Mouse (Mus musculus): ENCODE results near the gene Chpt1.

DNA sequence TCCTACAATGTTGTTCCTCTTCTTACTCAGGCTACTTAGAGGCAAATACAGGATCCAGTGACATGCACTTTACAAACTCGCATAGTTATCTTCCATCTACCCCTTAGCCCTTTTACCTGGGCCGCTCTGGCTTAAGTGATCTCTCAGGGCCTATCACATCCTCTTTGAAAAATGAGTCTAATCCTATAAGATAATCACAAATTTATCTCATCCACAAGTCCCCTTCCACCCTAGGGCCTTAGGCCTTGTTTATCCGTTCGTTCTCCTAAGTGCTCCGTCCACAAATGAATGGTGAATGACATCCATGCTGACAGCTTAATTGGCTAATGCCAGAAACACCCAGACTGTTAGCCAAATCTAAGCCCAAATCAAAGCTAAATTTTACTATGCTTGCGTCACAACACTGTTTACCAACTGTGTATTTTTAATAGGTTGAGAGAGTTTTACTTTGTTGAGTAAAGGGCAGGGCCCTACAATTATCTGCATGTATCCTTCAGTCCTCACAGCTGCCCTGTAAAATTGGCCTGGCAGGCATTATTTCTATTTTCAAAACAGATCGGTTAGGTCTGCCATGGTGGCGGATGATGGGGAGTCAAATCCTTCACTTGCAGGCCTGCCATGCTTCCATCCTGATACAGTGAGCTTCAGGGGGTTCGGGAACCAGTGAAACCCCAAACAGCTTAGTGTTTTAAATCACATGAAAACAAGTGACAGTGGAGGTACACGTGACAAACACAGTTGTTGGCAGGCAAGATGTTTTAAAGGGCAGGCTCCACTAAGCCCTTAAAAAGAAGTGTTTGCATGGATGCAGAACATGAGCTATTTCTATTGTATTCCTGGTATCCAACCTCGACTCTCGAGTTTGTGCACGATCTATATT lies 1.7 kb downstream of the Chpt1 start:
- TF ChIP-seq CTCF (IDR thresholded peaks at IDR 0.05; ENCODE audit: low read depth) (no peak), EP300 (optimal IDR thresholded peaks at IDR 0.05) (no peak)
